Mouse (Mus musculus): ENCODE measurements around the gene Rnf113a2. TPM values are rescaled to one million over a fixed set of nuclear protein-coding genes. Genes with fewer than 3 reads are reported as not detected.

The Rnf113a2 gene
- 22.3 and 22.4 TPM in 2 replicates for polyA plus RNA-seq (2015; fragmentation: Nextera tagmentation; extraction: Ambion mirVana)

GRCm38 (mm10) chr12:84416834-84417604 is at the start of gene Rnf113a2:
TSS of gene Rnf113a2 (plus strand) at chr12:84417196.
- no peaks in the 10 kb centered on the region; the same call in 1 of the 2 replicates for H3K9me3 ChIP-seq (replicated peaks; ENCODE audit: control insufficient read depth, low read length, poor library complexity, severe bottlenecking)
- peak within 1 kb of the TSS; percentile 85 for H3K27ac ChIP-seq (ENCODE audit: low read length)
- H3K36me3 ChIP-seq (ENCODE audit: control insufficient read depth, insufficient read depth, low read length) = no peaks in the 10 kb centered on the region
- peaks cover 8% of the 10 kb centered on the region for H3K4me1 ChIP-seq (ENCODE audit: control insufficient read depth, insufficient read depth, low read length)
- peak within 1 kb of the TSS; percentile 53 for H3K4me3 ChIP-seq (ENCODE audit: low read depth, low read length)
- ATAC-seq = peak; percentile 92
- peak within 1 kb of the TSS; percentile 89 for H3K4me2 ChIP-seq (ENCODE audit: low read length)
- 3% methylated on average over 50 of the region's 50 CpGs for WGBS
- peak within 1 kb of the TSS; percentile 64 for H3K9ac ChIP-seq (ENCODE audit: low read depth, low read length)
- H3K27me3 ChIP-seq (ENCODE audit: control insufficient read depth, insufficient read depth, low read depth, low read length) = no peaks in the 10 kb centered on the region

- Histone ChIP-seq H3K27ac (ENCODE audit: low read length) (no peak overlapping the region), H3K4me1 (ENCODE audit: control insufficient read depth, insufficient read depth, low read length) (no peaks in the 10 kb centered on the region), H3K9me3 (replicated peaks; ENCODE audit: control insufficient read depth, low read length, poor library complexity, severe bottlenecking) (no peaks in the 10 kb centered on the region), H3K4me2 (ENCODE audit: low read length) (no peak overlapping the region), H3K27me3 (ENCODE audit: control insufficient read depth, insufficient read depth, low read depth, low read length) (no peaks in the 10 kb centered on the region), H3K9ac (ENCODE audit: low read depth, low read length) (no peak overlapping the region), H3K36me3 (ENCODE audit: control insufficient read depth, insufficient read depth, low read length) (peaks cover 37% of the 10 kb centered on the region), H3K4me3 (ENCODE audit: low read depth, low read length) (no peak overlapping the region)
- no peak for ATAC-seq
- WGBS = 93% methylated on average over 5 of the region's 5 CpGs
These were observed 45.3 kb upstream of the Rnf113a2 start for GRCm38 (mm10) chr12:84371647-84372046.

GRCm38 (mm10) chr12:84373831-84374481 is 43.0 kb upstream of the Rnf113a2 start:
- Histone ChIP-seq H3K27me3 (ENCODE audit: control insufficient read depth, insufficient read depth, low read depth, low read length) (no peaks in the 10 kb centered on the region), H3K36me3 (ENCODE audit: control insufficient read depth, insufficient read depth, low read length) (peaks cover 36% of the 10 kb centered on the region), H3K4me1 (ENCODE audit: control insufficient read depth, insufficient read depth, low read length) (no peaks in the 10 kb centered on the region), H3K9me3 (replicated peaks; ENCODE audit: control insufficient read depth, low read length, poor library complexity, severe bottlenecking) (no peaks in the 10 kb centered on the region), H3K27ac (ENCODE audit: low read length) (no peak overlapping the region), H3K4me3 (ENCODE audit: low read depth, low read length) (no peak overlapping the region), H3K9ac (ENCODE audit: low read depth, low read length) (no peak overlapping the region), H3K4me2 (ENCODE audit: low read length) (no peak overlapping the region)
- 82% methylated on average over 6 of the region's 6 CpGs for WGBS
- no peak for ATAC-seq

- peaks cover 4% of the 10 kb centered on the region; the same call in 1 of the 2 replicates for H3K36me3 ChIP-seq (ENCODE audit: control insufficient read depth, insufficient read depth, low read length)
- no peak overlapping the region for H3K4me3 ChIP-seq (ENCODE audit: low read depth, low read length)
- ATAC-seq = no peak
- no peaks in the 10 kb centered on the region for H3K4me1 ChIP-seq (ENCODE audit: control insufficient read depth, insufficient read depth, low read length)
- WGBS = 91% methylated on average over 4 of the region's 4 CpGs
- H3K27ac ChIP-seq (ENCODE audit: low read length) = no peak overlapping the region
- no peak overlapping the region for H3K9ac ChIP-seq (ENCODE audit: low read depth, low read length)
- no peaks in the 10 kb centered on the region for H3K9me3 ChIP-seq (replicated peaks; ENCODE audit: control insufficient read depth, low read length, poor library complexity, severe bottlenecking)
- H3K4me2 ChIP-seq (ENCODE audit: low read length) = no peak overlapping the region
- H3K27me3 ChIP-seq (ENCODE audit: control insufficient read depth, insufficient read depth, low read depth, low read length) = no peaks in the 10 kb centered on the region
These were observed 34.6 kb upstream of the Rnf113a2 start for GRCm38 (mm10) chr12:84382369-84382768.

- Histone ChIP-seq H3K36me3 (ENCODE audit: control insufficient read depth, insufficient read depth, low read length) (no peaks in the 10 kb centered on the region; the same call in 1 of the 2 replicates), H3K9me3 (replicated peaks; ENCODE audit: control insufficient read depth, low read length, poor library complexity, severe bottlenecking) (no peaks in the 10 kb centered on the region), H3K9ac (ENCODE audit: low read depth, low read length) (no peak overlapping the region), H3K4me2 (ENCODE audit: low read length) (no peak overlapping the region), H3K27ac (ENCODE audit: low read length) (no peak overlapping the region), H3K4me1 (ENCODE audit: control insufficient read depth, insufficient read depth, low read length) (no peaks in the 10 kb centered on the region), H3K4me3 (ENCODE audit: low read depth, low read length) (no peak overlapping the region), H3K27me3 (ENCODE audit: control insufficient read depth, insufficient read depth, low read depth, low read length) (no peaks in the 10 kb centered on the region)
- no peak for ATAC-seq
- 77% methylated on average over 5 of the region's 5 CpGs for WGBS
These were observed 32.3 kb upstream of the Rnf113a2 start for GRCm38 (mm10) chr12:84384644-84385081.

- H3K4me1 ChIP-seq (ENCODE audit: control insufficient read depth, insufficient read depth, low read length) = no peaks in the 10 kb centered on the region
- no peak overlapping the region for H3K4me2 ChIP-seq (ENCODE audit: low read length)
- no peaks in the 10 kb centered on the region for H3K27me3 ChIP-seq (ENCODE audit: control insufficient read depth, insufficient read depth, low read depth, low read length)
- no peaks in the 10 kb centered on the region for H3K9me3 ChIP-seq (replicated peaks; ENCODE audit: control insufficient read depth, low read length, poor library complexity, severe bottlenecking)
- H3K36me3 ChIP-seq (ENCODE audit: control insufficient read depth, insufficient read depth, low read length) = no peaks in the 10 kb centered on the region; the same call in 1 of the 2 replicates
- 93% methylated on average over 4 of the region's 4 CpGs for WGBS
- no peak overlapping the region for H3K9ac ChIP-seq (ENCODE audit: low read depth, low read length)
- no peak for ATAC-seq
- H3K27ac ChIP-seq (ENCODE audit: low read length) = no peak overlapping the region
- H3K4me3 ChIP-seq (ENCODE audit: low read depth, low read length) = no peak overlapping the region
These were observed 31.6 kb upstream of the Rnf113a2 start for GRCm38 (mm10) chr12:84385408-84385807.

GRCm38 (mm10) chr12:84388097-84388496 is 28.9 kb upstream of the Rnf113a2 start:
- Histone ChIP-seq H3K9ac (ENCODE audit: low read depth, low read length) (no peak overlapping the region), H3K4me1 (ENCODE audit: control insufficient read depth, insufficient read depth, low read length) (no peaks in the 10 kb centered on the region), H3K4me3 (ENCODE audit: low read depth, low read length) (no peak overlapping the region), H3K9me3 (replicated peaks; ENCODE audit: control insufficient read depth, low read length, poor library complexity, severe bottlenecking) (no peaks in the 10 kb centered on the region), H3K27ac (ENCODE audit: low read length) (no peak overlapping the region), H3K27me3 (ENCODE audit: control insufficient read depth, insufficient read depth, low read depth, low read length) (no peaks in the 10 kb centered on the region), H3K36me3 (ENCODE audit: control insufficient read depth, insufficient read depth, low read length) (peaks cover 3% of the 10 kb centered on the region; the same call in 1 of the 2 replicates), H3K4me2 (ENCODE audit: low read length) (no peak overlapping the region)
- 89% methylated on average over 8 of the region's 8 CpGs for WGBS
- ATAC-seq = no peak

GRCm38 (mm10) chr12:84388774-84389400 is 28.1 kb upstream of the Rnf113a2 start:
- no peak for ATAC-seq
- WGBS = 74% methylated on average over 14 of the region's 14 CpGs
- H3K4me1 ChIP-seq (ENCODE audit: control insufficient read depth, insufficient read depth, low read length) = no peaks in the 10 kb centered on the region

More at GRCm38 (mm10) chr12:84388774-84389400, 28.1 kb upstream of the Rnf113a2 start:
- no peak overlapping the region for H3K4me2 ChIP-seq (ENCODE audit: low read length)
- no peaks in the 10 kb centered on the region for H3K9me3 ChIP-seq (replicated peaks; ENCODE audit: control insufficient read depth, low read length, poor library complexity, severe bottlenecking)
- H3K4me3 ChIP-seq (ENCODE audit: low read depth, low read length) = no peak overlapping the region
- H3K27ac ChIP-seq (ENCODE audit: low read length) = no peak overlapping the region
- H3K36me3 ChIP-seq (ENCODE audit: control insufficient read depth, insufficient read depth, low read length) = peaks cover 5% of the 10 kb centered on the region; the same call in 1 of the 2 replicates
- H3K27me3 ChIP-seq (ENCODE audit: control insufficient read depth, insufficient read depth, low read depth, low read length) = no peaks in the 10 kb centered on the region
- H3K9ac ChIP-seq (ENCODE audit: low read depth, low read length) = no peak overlapping the region
